Mouse (Mus musculus) retina, embryonic 14.5 days (tissue): ENCODE data around the gene Itga9.
A peak's percentile ranks its signal among the peaks of the same experiment; 100 is the strongest.

Experiments
- DNase-seq: peaks from one replicate; pipeline ENCODE4 v3.0.0-alpha.2; 2015; ENCODE audit warnings: low spot score

The Itga9 gene

GRCm38 (mm10) chr9:118925286-118926110, 319.0 kb downstream of the Itga9 start:
- peak; percentile 98 for DNase-seq

GRCm38 (mm10) chr9:118926111-118926650, 319.7 kb downstream of the Itga9 start, which contains the start of gene Ctdspl:
TSS of gene Ctdspl (plus strand) at chr9:118926453.
- peak; percentile 56 for DNase-seq

- DNase-seq, result no peak
Observed at GRCm38 (mm10) chr9:118926688-118927321, 320.3 kb downstream of the Itga9 start.

- DNase-seq, result no peak
Observed at GRCm38 (mm10) chr9:118927501-118927900, 321.0 kb downstream of the Itga9 start.

GRCm38 (mm10) chr9:118928007-118928406, 321.5 kb downstream of the Itga9 start:
- no peak for DNase-seq

GRCm38 (mm10) chr9:118928656-118929055, 322.2 kb downstream of the Itga9 start:
- DNase-seq, result no peak

- peak; percentile 35 for DNase-seq
Observed at GRCm38 (mm10) chr9:118930611-118931010, 324.1 kb downstream of the Itga9 start.

GRCm38 (mm10) chr9:118933800-118934199, 327.3 kb downstream of the Itga9 start:
- DNase-seq, result no peak

GRCm38 (mm10) chr9:118934319-118934718, 327.8 kb downstream of the Itga9 start:
- DNase-seq, result no peak

- no peak for DNase-seq
Observed at GRCm38 (mm10) chr9:118935098-118935497, 328.6 kb downstream of the Itga9 start.

- no peak for DNase-seq
Observed at GRCm38 (mm10) chr9:118936071-118936470, 329.6 kb downstream of the Itga9 start.

GRCm38 (mm10) chr9:118937515-118937914, 331.0 kb downstream of the Itga9 start:
- peak; percentile 43 for DNase-seq

- DNase-seq, result peak; percentile 62
Observed at GRCm38 (mm10) chr9:118939410-118939809, 332.9 kb downstream of the Itga9 start.

- no peak for DNase-seq
Observed at GRCm38 (mm10) chr9:118939831-118940230, 333.3 kb downstream of the Itga9 start.

- DNase-seq, result no peak
Observed at GRCm38 (mm10) chr9:118940591-118941207, 334.2 kb downstream of the Itga9 start.

- no peak for DNase-seq
Observed at GRCm38 (mm10) chr9:118942030-118942429, 335.5 kb downstream of the Itga9 start.

- no peak for DNase-seq
Observed at GRCm38 (mm10) chr9:118943941-118944340, 337.5 kb downstream of the Itga9 start.

GRCm38 (mm10) chr9:118944388-118944787, 337.9 kb downstream of the Itga9 start:
- DNase-seq, result no peak

GRCm38 (mm10) chr9:118948486-118948885, 342.0 kb downstream of the Itga9 start:
- no peak for DNase-seq

- DNase-seq, result no peak
Observed at GRCm38 (mm10) chr9:118949124-118949523, 342.6 kb downstream of the Itga9 start.

GRCm38 (mm10) chr9:118949654-118950053, 343.2 kb downstream of the Itga9 start:
- no peak for DNase-seq

- DNase-seq, result no peak
Observed at GRCm38 (mm10) chr9:118950061-118950460, 343.6 kb downstream of the Itga9 start.
